In the genomic region with DNA sequence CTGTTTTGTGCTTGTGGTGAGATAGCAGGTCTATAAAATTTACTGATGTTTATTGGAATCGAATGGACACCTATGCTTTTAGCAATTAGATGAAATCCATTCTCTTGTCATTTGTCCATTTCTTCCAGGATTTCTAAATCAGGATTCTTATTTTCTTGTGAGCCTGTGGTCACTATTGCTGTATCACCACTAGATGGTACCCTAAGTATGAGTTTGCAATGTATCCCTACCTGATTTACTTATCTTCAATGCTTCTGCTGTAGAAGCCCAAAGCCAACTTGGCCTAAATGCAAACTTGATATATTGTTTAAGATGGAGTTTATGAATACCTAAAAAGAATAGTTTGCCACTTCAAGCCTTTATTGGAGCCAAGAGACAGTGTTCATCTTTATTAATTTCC, we compare ENCODE assay signal across 12 mouse cellular contexts. TPM values are rescaled to one million over a fixed set of nuclear protein-coding genes. Genes with fewer than 3 reads are reported as not detected.
DNase-seq lines count a peak whose midpoint lies in the region; ATAC-seq and TF ChIP-seq lines count a peak whose summit lies in the region.
"Had no signal": no experiment of that assay in that cellular context is flagged by ENCODE, and none has a peak within 500 bp of the region (broad histone marks: within the 10 kb centered on the region; RNA-seq: fewer than 3 reads in every experiment).

No protein-coding gene starts in this region.

- 49% methylated on average over 1 of the region's 1 CpGs for WGBS in embryonic facial prominence, embryonic 11.5 days
- WGBS in embryonic facial prominence, embryonic 10.5 days = 65% methylated on average over 1 of the region's 1 CpGs

- H3K9ac ChIP-seq in embryonic facial prominence, embryonic 11.5 days (replicated peaks; ENCODE audit: low read length) = no peak overlapping the region
- H3K9ac ChIP-seq: liver, embryonic 13.5 days had no signal

- no peak overlapping the region for H3K4me2 ChIP-seq in embryonic facial prominence, embryonic 11.5 days (ENCODE audit: low read depth, low read length)
- H3K4me2 ChIP-seq: liver, embryonic 13.5 days had no signal

- intact Hi-C loops in left cerebral cortex, adult 2 months (cut with DNase I) = loop anchor here (2.0 to 5.0 kb wide), 2 partner anchors 77 to 682 kb away; no protein-coding TSS in a partner anchor
- intact Hi-C loops in left cerebral cortex, postnatal 36 days (cut with DNase I) = loop anchor here (5.0 kb wide), 1 partner anchor 78 kb away; no protein-coding TSS in a partner anchor

- no peak overlapping the region for H3K4me3 ChIP-seq in embryonic facial prominence, embryonic 11.5 days (ENCODE audit: low read depth, low read length)
- H3K4me3 ChIP-seq in embryonic facial prominence, embryonic 10.5 days = no peak overlapping the region
- H3K4me3 ChIP-seq in left cerebral cortex, adult 2 months = no peak overlapping the region
- H3K4me3 ChIP-seq: liver, embryonic 13.5 days; midbrain, embryonic 10.5 days had no signal

- H3K27ac ChIP-seq in embryonic facial prominence, embryonic 11.5 days (replicated peaks; ENCODE audit: low read depth, low read length) = no peak overlapping the region
- no peak overlapping the region for H3K27ac ChIP-seq in embryonic facial prominence, embryonic 10.5 days (replicated peaks)
- no peak overlapping the region for H3K27ac ChIP-seq in left cerebral cortex, adult 2 months
- H3K27ac ChIP-seq: liver, embryonic 13.5 days; midbrain, embryonic 10.5 days had no signal

- H3K36me3 ChIP-seq in embryonic facial prominence, embryonic 11.5 days (replicated peaks; ENCODE audit: control insufficient read depth, insufficient read depth, low read depth, low read length) = no peaks in the 10 kb centered on the region
- 0 out of 2 replicates have a peak, but pooled peaks cover 6% of the 10 kb centered on the region for H3K36me3 ChIP-seq in embryonic facial prominence, embryonic 10.5 days (replicated peaks)
- H3K36me3 ChIP-seq: liver, embryonic 13.5 days; midbrain, embryonic 10.5 days had no signal

- no peaks in the 10 kb centered on the region for H3K27me3 ChIP-seq in embryonic facial prominence, embryonic 11.5 days (ENCODE audit: control insufficient read depth, insufficient read depth, low read length)
- H3K27me3 ChIP-seq in embryonic facial prominence, embryonic 10.5 days (replicated peaks; ENCODE audit: low read depth, poor library complexity, severe bottlenecking) = no peaks in the 10 kb centered on the region
- H3K27me3 ChIP-seq: liver, embryonic 13.5 days had no signal

- DNase-seq in embryonic facial prominence, embryonic 11.5 days (ENCODE audit: low spot score) = peak; percentile 59
- no peak for DNase-seq in embryonic facial prominence, embryonic 10.5 days (ENCODE audit: low spot score)
- no peak for DNase-seq in left cerebral cortex, adult 2 months (ENCODE audit: extremely low spot score in 1 of 2, low spot score in 2 of 2)
- no peak for DNase-seq in left cerebral cortex, postnatal 36 days (ENCODE audit: low spot score in 2 of 2)
- DNase-seq in MEL-GATA-1-ER (ENCODE audit: extremely low read depth, low read depth) = peak; percentile 19
- no peak for DNase-seq in layer of hippocampus, postnatal 36 days
- DNase-seq in Muller cell, postnatal 12 days (ENCODE audit: inconsistent ontology term) = no peak
- DNase-seq: heart, adult 18-20 months; liver, embryonic 13.5 days had no signal

- TF ChIP-seq CTCF in left cerebral cortex, adult 2 months (IDR thresholded peaks at IDR 0.05) = peak; percentile 72

- no peaks in the 10 kb centered on the region for H3K9me3 ChIP-seq in embryonic facial prominence, embryonic 11.5 days (replicated peaks; ENCODE audit: control insufficient read depth, low read length)
- H3K9me3 ChIP-seq in embryonic facial prominence, embryonic 10.5 days = no peaks in the 10 kb centered on the region
- H3K9me3 ChIP-seq: liver, embryonic 13.5 days; midbrain, embryonic 10.5 days had no signal

- no peak for ATAC-seq in embryonic facial prominence, embryonic 11.5 days (replicated peaks; ENCODE audit: insufficient number of reproducible peaks, low FRiP score, low TSS enrichment, low read depth)
- peak; percentile 67 for ATAC-seq in megakaryocyte-erythroid progenitor cell, adult 5-6 weeks (replicated peaks; ENCODE audit: low FRiP score, low TSS enrichment, poor library complexity, severe bottlenecking)
- ATAC-seq: hindbrain, embryonic 16.5 days had no signal

- H3K4me1 ChIP-seq in embryonic facial prominence, embryonic 11.5 days (ENCODE audit: control insufficient read depth, insufficient read depth, low read length) = no peaks in the 10 kb centered on the region
- no peaks in the 10 kb centered on the region for H3K4me1 ChIP-seq in embryonic facial prominence, embryonic 10.5 days
- H3K4me1 ChIP-seq: midbrain, embryonic 10.5 days had no signal

RNA-seq across cellular contexts. Expression of gene Kifap3, which starts 54.7 kb away (rescaled TPM):
- 70.7 and 79.4 TPM in 2 replicates for polyA plus RNA-seq in embryonic facial prominence, embryonic 11.5 days (2014; fragmentation: Nextera tagmentation; extraction: Ambion mirVana)
- polyA plus RNA-seq in embryonic facial prominence, embryonic 10.5 days (2016; fragmentation: Nextera tagmentation; extraction: Ambion mirVana) = 34.7 and 38.1 TPM in 2 replicates
- total RNA-seq in left cerebral cortex, adult 2 months (2021) = 100 to 1,000 TPM; 191 to 199 TPM
- 100 to 1,000 TPM; 196 to 202 TPM for total RNA-seq in left cerebral cortex, postnatal 36 days (2021)
- total RNA-seq in megakaryocyte-erythroid progenitor cell, adult 5-6 weeks (2014; fragmentation: Nextera tagmentation) = 4.6 and 5.3 TPM in 2 replicates
- 8.4 and 11.5 TPM in 2 replicates for total RNA-seq in megakaryocyte-erythroid progenitor cell, adult 5-6 weeks (2017)
- total RNA-seq in layer of hippocampus, postnatal 36 days (2021) = 100 to 1,000 TPM; 172 to 194 TPM

Comparison
In these comparisons a context has a peak if more than half of its experiments do, and no peak if none do; other contexts are left out.
1. DNase-seq: peak in embryonic facial prominence, embryonic 11.5 days (single experiment) and MEL-GATA-1-ER (single experiment); none in embryonic facial prominence, embryonic 10.5 days (single experiment), left cerebral cortex, adult 2 months (0 of 2), left cerebral cortex, postnatal 36 days (0 of 2), layer of hippocampus, postnatal 36 days (0 of 2) and Muller cell, postnatal 12 days (single experiment).
2. RNA of gene Kifap3, which starts 54.7 kb away (total RNA-seq): 196 to 202 TPM in left cerebral cortex, postnatal 36 days, 191 to 199 TPM in left cerebral cortex, adult 2 months and 172 to 194 TPM in layer of hippocampus, postnatal 36 days; 4.6 to 11.5 TPM in megakaryocyte-erythroid progenitor cell, adult 5-6 weeks; every median in the first group is over 10 times any median in the second.